Mouse (Mus musculus) C2C12 (cell line): ENCODE measurements around the gene Dtx1.

Experiments
- FOSL1 ChIP-seq: IDR thresholded peaks from one replicate; pipeline ENCODE4 v1.8.0; 2011; ENCODE audit warnings: mild to moderate bottlenecking, low read length; ENCODE audit not compliant: poor library complexity, insufficient read depth, severe bottlenecking
- USF1 ChIP-seq: IDR thresholded peaks from one replicate; pipeline ENCODE4 v1.6.1; 2011; ENCODE audit warnings: low read depth, mild to moderate bottlenecking, control low read depth, moderate library complexity

GRCm38 (mm10) chr5:120649374-120649933 lies 62.3 kb downstream of the Dtx1 start:
- TF ChIP-seq USF1 (no peak), FOSL1 (no peak)
